Mouse (Mus musculus) kidney, postnatal 25 days (tissue): ENCODE results near the gene Ttc34.

Experiments used
- DNase-seq, 2 experiments: peaks; one replicate each; pipeline ENCODE4 v3.0.0; 2021; ENCODE audit warnings: mixed read lengths in 2 of 2

Ttc34 gene

DNA sequence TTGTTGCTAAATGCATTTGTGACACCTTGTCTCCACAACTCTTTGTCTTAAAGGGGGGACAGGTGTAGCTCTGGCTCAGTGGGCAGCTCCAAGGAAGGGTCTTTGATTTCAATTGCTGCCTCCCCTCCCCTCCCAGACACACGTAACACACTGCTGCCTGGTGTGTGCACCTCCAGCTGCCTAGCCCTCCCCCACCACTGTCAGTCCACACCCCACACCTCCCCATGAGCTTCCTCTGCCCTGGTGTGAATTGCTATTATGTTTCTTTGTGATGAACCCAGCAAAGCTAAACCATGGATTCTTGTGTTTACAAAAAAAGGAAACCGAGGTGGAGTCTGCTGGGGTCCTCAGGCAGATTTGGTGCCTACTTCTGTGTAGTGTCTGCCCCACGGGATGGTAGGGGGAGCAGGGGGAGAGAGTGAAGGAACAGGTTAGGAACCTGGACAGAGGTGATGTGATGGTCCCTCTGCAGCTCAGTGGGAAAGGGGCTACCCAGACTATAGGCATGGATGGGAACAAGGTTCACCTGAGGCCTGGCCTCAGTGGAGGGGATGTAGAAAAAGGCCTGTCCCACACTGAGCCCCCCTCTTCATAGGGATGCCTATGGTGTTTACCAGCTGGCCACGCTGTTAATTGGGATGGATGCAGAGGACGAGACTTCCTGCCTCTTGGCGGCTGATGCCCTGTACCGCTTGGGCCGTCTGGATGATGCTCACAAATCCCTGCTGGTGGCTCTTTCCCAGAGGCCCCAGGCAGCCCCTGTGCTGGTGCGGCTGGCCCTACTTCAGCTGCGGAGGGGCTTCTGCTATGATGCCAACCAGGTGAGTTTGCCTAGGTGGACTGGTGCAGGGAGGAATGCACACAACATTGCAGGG lies 20.3 kb downstream of the Ttc34 start:
- peak in 1 of 2 experiments; percentile 23 for DNase-seq

DNA sequence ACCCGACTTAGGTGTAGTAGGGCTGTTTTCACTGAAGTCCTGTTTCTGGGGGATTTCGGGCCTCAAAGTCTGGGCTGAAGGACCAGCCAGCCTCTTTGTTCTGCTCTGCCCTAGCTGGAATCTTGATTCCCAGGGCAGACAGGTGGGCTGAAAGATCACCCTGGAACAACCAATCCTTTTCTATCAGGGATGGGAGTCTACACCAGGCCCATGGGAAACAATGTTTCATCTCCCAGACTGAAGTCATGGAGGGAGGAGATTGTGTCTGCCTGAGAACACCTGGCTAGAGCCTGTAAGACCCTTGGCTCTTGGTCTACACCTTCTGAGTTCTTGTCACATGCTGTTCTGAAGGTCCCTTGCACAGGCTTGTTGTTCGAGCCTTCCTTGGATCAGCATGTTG lies 21.3 kb downstream of the Ttc34 start:
- no peak for DNase-seq

DNA sequence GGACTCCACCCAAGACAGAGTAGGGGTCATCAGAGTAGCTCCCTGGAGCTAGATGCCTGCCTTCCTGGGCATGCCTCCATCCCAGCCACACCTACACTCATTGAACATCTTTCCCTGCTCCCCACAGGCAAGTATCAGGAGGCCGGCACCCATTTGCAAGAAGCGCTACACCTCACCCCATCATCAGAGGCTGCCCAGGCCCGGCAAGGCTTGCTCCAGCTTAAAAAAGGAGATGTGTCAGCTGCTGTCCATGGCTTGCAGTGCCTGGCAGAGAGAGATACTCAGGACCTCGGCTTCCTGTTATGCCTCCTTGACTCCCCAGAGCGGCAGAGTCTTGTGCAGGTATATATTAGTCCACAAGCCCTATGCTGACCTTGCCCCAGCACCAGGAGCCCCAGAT lies 24.7 kb downstream of the Ttc34 start:
- peak in 1 of 2 experiments; percentile 28 for DNase-seq

DNA sequence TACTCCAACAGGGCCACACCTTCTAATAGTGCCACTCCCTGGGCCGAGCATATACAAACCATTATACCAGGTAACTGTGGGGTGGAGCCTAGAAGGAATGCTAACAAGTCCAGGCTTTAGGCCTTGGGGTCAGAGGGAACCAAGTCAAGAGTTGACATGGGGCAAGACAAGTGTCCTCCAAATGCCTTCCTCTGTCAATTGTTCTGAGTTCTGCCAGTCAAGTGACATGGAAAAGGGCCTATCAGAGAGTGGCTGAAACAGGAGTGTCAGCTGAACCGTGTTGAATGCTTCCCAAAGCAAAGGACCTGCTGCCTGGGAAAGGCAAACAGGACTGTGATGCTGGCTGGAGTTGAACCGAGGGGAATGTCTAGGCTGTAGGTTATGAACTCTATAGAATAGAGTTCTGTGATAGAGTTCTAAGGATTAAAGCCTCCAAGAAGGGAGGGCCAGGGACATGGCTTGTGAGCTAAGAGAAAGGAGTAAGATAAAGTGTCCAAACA lies 26.2 kb downstream of the Ttc34 start:
- DNase-seq, result peak in 1 of 2 experiments; percentile 29

DNA sequence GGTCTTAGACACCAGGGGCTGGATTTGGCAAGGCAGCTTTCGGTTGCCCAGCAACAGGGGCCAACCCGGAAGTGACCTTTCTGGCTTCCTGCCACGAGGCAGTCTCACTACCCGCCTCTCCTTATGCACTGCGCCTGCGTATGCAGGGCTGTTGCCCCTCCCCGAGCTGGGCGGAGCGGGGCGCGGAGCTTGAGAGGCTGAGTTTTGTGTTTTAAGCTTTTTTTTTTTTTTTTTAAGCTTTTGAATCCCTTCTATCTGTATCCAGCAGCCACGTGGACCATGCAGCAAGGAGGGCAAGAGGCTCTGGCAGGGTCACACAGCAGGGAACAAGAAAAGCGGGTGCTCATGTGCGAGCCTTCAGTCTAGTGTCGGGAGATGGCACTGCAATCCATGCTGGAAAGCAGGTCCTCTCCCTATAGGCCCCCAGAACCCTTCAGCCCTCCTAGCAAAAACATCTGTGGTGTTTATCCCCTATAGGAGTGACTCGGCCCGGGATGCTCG lies 27.1 kb downstream of the Ttc34 start:
- DNase-seq, result peak; percentile 96 to 97

DNA sequence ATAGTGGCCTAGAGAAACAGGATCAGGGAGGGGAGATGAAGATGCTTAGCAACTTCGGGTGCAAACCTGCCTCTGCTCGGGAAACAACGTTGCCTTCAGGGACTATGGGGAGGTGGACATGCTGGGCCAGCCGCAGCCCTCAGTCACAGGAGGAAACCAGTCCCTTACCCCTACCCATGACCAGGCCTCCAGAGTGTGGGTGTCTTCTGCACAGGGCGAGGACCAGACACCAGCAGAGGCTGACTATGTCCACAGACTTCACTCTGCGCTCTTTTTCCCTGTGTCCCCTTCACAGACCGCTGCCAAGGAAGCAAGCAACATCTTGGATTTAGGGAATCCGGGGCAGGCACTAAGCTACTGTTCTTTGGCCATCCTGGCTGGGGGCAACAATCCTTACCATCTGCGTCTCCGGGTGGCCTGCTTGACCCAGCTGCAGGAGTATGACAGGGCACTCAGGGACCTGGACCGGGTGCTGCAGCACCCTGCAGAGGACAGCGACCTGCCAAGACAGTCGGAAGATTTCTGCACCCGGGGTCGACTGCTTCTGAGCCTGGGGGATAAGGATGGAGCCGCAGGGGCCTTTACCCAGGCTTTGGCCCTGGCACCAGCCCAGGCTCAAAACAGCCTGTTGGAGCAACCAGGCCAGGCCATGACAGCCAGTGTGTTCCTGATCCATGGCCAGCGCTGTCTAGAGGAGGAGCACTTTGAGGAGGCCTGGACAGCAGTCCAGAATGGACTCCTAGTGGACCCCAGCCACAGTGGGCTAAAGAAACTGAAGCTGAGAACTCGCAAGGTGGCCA lies 27.9 kb downstream of the Ttc34 start:
- peak in 1 of 2 experiments; percentile 33 for DNase-seq

DNA sequence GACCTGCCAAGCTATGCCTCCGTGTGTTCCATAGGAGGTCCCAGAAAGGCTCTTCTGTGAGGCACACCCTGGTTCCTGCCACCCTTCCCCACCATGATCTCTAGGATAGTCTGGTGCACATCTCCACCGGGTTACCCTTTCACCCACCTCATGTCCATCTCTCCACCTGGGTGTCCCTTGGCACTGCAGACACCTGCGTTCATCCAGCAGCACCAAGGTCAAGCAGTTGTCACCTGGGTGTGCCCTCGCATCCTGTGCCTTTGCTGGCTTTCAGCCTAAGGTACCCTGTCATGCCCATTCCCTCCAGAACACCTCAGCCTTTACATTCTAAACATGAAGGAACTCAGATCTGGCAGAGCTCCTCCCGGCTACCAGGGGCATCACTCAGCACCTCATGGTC lies 29.1 kb downstream of the Ttc34 start:
- DNase-seq, result no peak

DNA sequence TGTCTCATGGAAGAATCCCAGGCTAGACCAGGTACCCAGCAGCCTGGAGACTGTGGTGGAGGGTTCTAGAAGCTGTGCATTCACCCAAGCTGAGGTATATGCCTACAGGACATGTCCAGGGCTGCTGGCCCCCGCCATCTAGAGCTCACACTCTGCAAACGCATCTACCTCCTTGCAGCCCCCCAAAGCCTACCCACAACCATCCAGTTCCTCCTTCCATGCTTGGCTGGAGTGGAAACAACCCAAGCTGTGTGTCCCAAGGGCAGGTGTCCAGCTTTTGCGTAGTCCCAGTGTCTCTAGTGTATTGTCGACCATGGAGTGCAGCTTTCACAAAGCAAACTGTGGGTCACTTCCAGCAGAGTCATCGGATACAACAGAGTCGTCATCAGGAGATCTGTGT lies 30.0 kb downstream of the Ttc34 start:
- DNase-seq, result no peak

DNA sequence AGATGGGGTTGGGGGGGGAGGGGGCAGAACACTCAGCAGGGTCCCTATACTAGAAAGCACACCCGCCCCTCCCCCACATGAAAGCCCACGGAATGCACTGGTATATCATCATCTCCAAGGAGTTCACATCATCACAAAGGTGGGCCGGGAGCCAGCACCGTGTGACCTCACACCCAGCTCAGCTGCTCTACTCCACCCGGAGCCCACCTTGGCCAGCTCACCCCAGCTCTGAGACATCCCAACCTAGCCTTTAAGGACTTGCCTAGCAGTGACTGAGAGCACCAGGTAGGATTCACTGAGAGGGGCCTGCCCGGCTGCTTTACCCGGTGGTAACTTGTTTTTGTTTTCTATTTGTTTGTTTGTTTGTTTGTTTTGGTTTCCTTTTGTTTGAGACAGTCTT lies 32.2 kb downstream of the Ttc34 start, which contains the start of gene Mmel1:
TSS of gene Mmel1 (plus strand) at position 146 of the 400 bp plus-strand sequence.
- peak in 1 of 2 experiments; percentile 26 for DNase-seq

DNA sequence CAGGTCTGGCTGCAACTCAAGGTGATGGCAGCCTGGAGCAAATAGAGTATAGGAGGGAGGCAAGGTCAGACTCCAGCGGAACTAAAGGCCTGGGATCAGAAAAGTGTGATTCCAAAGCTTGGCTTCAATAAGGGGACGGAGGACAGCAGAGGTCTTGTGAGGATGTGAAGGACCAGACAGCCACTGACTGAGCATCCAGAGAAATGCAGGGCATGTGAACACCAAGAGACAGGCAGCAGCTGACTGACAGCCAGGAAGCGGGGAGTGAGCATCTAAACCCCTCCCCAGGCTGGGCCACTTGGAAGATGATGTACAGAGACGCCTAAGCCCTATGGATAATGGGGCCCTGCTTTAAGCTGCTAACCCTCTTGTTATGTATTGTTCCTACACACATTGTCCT lies 33.5 kb downstream of the Ttc34 start:
- DNase-seq, result peak in 1 of 2 experiments; percentile 25

DNA sequence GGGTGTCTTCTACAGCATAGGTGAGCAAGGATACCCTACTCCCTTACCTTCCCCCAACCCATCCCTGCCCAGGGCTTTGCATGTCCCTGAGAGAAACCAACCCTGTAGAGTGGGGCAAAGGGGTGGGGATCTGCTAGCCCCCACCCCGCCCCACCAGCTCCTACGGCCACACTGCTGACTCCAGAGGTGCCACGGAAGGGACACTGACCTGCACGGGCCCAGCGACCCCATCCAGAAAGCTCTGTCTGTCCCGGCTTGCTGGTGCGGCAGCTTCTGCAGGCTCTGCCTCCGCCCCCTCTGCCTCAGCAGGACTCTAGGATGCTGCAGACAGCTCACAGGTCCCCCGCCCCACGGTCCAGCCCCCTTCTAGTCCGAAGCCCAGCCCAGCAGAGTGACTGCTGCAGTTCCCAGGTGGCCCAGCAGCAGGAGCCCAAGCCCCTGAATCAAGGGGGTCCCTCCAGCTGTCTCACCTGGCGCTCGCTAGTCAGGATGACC lies 34.5 kb downstream of the Ttc34 start:
- no peak for DNase-seq

DNA sequence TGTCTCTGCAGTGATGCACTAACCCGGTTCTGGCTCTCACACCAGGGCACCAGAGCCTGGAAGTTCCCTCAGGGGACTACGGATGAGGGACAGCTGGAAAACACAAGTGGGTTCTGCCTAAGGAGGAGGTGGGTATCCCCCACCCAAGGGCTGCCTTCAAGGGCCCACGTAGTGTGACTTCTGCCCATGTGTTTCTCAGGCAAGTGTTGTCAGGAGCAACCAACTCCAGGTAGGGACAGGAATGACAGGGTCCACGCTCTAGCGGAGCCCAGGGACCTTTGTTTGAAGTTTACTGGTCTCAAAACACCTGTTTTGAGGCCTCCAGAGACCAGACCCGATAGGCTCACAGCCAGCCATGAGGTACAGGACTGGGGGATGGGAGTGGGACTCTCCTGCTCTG lies 35.9 kb downstream of the Ttc34 start:
- no peak for DNase-seq

DNA sequence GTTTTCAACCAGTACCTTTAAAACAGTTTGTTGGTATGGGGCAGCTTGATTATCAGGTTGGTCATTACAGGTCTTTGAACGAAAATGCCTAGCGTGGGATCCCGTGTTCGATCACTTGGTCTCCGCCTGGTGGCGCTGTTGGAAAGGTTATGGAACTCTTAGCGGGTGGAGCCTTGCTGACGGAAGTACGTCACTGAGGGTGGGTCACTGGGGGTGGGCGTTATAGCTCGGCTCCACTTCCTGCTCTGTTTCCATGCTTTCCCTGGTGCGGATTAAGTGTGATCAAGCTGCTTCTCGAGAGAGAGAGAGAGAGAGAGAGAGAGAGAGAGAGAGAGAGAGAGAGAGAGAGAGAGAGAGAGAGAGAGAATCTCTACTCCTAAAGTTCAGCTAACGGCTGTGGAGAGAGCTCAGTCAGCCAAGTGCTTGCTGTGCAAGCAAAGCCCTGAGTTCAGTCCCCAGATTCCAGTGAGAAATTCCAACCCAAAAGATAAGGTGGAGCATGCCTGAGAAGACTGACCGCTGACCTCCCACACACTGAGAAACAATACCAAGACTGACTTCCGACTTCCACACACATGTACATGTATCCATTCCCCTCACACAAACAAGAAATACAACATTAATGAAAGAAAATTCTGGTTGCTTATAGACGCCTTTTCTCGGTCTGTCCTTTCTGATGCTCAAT lies 40.7 kb downstream of the Ttc34 start:
- DNase-seq, result peak; percentile 95 to 96

DNA sequence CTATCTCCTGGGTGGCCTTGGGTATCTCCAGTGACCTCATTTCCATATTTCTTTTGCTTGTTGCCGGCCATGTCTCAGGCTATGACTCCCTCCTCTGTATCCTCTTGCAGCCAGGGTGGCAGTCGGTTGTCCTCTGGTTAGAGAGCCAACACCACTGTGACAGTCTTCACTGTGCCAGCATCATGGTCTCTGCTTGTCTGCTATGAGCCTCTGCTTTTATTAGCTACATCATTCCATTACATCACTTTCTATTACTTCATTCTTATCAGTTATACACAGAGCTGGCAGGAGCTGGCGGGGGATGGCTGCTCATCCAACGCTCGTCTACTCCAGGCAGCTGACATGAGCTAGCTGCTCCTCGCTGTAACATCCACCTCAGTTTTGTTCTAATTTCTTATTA lies 43.5 kb downstream of the Ttc34 start:
- DNase-seq, result no peak

DNA sequence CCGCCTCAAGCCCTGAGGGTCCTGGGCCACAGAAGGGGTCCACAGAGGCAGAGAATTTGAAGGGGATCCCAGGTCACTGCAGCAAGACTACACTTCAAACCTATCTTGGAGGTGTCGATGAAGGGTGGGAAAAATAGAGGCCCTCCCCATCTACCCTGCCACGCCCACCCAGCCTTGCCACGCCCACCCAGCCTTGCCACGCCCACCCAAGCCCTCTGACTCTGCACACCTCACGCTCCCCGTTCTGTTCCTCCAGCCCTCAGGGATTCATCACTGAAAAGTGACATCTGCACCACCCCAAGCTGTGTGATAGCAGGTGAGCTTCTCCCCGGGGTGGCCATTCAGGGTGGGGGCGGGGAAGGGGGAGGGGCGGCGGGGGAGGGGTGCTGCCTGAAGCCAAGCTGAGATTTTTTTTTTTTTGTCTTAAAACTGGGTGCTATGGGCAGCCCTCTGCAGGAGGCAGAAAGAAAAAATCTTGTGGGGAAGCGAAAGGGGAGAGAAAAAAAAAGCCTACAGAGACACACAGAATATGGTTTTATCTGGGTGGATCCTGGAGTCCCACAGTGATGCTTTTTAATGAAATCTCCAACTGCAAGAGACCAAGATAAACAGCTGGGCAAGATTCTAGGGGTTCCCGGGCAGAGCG lies 44.9 kb downstream of the Ttc34 start:
- DNase-seq, result no peak

DNA sequence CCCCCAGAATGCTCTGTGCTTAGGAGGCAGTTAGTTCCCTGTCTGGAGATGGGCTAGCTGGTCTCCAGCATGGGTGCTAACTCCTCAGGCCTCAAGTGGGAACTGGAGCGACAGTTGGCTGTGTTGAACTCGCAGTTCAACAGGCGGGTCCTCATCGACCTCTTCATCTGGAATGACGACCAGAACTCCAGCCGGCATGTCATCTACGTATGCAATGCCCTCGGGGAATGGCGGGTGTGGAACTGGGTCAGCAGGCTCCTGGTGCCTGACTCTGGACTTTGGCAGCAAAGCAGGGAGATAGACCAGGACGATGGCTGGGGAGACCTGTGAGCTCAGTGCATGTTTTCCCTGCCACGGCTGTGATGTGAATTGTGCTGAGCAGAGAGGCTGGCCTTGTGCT lies 48.2 kb downstream of the Ttc34 start:
- DNase-seq, result peak in 1 of 2 experiments; percentile 30

DNA sequence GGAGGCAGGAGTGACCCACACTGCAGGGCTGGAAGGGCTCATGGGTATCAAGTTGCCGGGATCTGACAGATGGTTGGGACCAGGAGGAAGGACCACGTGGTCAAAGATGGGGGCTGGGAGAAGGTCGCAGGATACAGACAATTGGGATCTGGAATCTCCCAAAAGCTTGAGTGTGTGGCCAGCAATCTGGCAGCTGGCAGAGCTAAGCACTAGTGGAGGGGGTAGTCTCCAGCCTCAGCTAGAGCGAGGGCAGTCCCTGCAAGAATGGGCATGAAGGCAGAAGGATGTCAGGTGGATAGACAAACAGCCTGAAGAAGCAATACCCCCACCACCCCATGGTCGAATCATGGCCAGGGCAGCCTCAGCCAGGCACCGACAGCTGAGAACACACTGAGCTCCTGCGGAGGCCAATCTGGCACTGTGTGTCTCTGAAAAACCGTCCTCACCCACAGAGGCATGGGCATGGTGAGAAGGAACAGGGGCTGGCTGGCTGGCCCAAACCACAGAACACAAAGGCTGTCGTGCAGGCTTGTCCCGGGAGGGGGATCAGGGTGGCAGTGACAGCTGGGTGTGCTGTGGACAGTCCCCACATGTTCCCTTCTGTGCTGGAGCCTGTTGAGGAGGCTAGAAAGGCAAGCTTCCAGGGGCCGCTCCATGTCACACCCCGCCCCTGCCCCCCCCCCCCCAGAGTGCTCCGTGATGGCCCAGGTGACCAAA lies 49.8 kb downstream of the Ttc34 start:
- DNase-seq, result peak in 1 of 2 experiments; percentile 17

DNA sequence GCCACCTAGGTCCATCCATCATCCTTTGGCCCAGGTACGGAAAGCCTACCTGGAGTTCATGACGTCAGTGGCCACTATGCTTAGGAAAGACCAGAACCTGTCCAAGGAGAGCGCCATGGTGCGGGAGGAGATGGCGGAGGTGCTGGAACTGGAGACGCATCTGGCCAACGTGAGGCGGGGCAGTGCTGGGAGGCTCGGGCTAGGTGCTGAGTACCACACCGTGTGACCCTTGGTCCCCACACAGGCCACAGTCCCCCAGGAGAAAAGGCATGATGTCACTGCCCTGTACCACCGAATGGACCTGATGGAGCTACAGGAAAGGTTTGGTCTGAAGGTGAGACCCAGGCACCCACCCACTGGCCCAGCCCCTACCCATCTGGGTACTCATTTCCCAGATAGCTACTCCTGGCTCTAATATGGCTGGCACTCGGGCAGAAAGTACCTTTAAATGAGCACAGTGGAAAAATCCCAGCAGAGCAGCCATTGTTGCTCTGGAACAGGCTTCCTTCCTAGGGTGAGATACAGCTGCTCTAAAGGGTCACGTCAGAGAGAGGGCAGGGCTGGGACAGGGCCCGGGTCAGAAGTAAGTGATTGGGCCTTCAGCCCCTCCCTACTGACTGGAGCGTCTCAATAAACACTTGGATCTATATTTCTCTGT lies 50.5 kb downstream of the Ttc34 start:
- DNase-seq, result peak in 1 of 2 experiments; percentile 29

DNA sequence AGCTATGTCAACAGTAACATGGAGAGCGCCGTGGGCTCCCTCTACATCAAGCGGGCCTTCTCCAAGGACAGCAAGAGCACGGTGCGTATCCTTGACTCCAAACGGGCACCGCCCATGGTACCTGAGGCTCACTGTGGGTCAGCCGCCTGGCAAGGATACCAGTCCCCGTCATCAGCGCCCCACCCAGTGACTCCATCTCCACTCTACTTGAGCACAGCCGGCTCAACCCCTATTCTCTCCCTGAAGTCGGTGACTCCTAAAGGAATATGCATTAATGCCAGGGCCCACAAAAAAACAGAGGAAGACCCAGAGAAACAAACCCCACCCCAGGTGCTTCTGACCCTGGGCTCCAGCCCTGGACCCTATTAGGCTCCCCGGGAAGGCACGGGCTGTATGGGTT lies 53.6 kb downstream of the Ttc34 start:
- DNase-seq, result no peak

DNA sequence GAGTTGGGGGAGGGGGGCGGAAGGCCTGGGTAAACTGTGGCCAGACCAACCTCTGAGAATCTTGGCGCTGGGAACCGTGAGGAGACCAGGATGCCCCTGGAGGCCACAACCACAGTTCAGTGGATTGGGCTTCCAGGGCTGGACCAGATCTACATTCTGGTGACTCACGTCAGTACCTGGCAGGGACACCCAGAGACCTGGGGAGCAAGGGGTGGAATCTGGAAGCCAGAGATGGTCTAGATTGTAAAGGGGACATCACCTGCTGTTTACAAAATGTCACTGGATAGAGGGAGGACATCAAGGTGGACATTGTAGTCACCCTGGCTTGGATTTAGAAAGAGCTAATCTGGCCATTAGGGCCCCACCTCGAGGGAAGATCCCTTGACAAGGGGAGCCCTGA lies 58.3 kb downstream of the Ttc34 start:
- no peak for DNase-seq
